Mouse (Mus musculus): ENCODE measurements around the gene Asic1. TPM values are rescaled to one million over a fixed set of nuclear protein-coding genes. Genes with fewer than 3 reads are reported as not detected.
"Not testable (repeated sequence)": the region's sequence is repeated elsewhere in the genome, so short reads cannot be mapped to it uniquely, and the experiment has no call there.

Gene Asic1
- polyA plus RNA-seq, 1 experiment from 2014 or later: 1.1 TPM

DNA sequence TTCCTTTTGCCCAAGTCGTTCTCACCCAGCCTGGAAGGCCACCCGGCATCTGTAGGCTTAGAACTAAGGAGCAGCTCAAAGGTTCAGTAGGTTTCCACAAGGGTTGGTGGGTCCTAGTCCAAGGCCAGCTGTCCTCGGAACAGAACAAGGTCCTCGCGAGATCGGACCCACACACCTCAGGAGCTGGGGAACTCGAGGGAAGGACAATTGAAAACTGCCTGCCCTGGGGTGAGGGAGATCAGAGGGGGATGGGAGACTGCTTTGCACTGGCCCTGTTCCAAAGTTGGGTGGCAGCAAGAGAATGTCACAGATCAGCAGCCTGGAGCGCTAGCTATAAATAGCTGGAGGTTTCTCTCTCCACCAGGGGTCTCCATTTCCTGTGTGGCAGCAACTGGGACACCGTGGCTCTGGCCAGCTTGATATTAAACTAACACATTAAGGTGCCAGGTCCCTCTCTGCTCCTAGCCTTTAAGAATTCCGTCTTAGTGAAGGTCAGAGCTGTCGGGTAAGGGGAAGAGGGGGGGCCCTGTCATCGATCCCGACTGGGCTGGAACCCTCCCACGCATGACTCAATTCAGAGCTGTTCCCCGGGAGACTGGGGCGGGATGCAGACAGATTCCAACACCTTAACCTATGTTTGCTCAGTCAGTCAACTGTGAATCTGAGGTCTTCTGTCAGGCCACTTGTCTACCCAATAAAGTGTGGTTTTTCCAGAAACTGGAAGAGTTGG is 54.3 kb downstream of the Asic1 start:
- peak overlapping the region; percentile 95 to 98 for H3K27ac ChIP-seq (replicated peaks in 1 of 2; ENCODE audit: control insufficient read depth in 1 of 2, insufficient read depth in 1 of 2, low read depth in 2 of 2, low read length in 2 of 2)
- peaks cover 36% of the 10 kb centered on the region for H3K36me3 ChIP-seq (ENCODE audit: control insufficient read depth, insufficient read depth, low read length)
- peak; percentile 39 for ATAC-seq (ENCODE audit: insufficient number of reproducible peaks, insufficient read depth, low FRiP score, low read depth)
- H3K4me2 ChIP-seq (ENCODE audit: low read length): peak overlapping the region; percentile 81
- peak overlapping the region; percentile 64 for H3K9ac ChIP-seq (ENCODE audit: low read length)
- no peaks in the 10 kb centered on the region for H3K27me3 ChIP-seq (ENCODE audit: control insufficient read depth, insufficient read depth, low read length)
- 2% methylated on average over 16 of the region's 16 CpGs for WGBS
- peaks cover 19 to 37% of the 10 kb centered on the region in 2 experiments for H3K4me1 ChIP-seq (ENCODE audit: control insufficient read depth in 2 of 2, insufficient read depth in 2 of 2, low read length in 2 of 2)
- H3K4me3 ChIP-seq (ENCODE audit: control insufficient read depth in 1 of 2, insufficient read depth in 1 of 2, low read depth in 1 of 2, low read length in 2 of 2): peak overlapping the region; percentile 49 to 92
- H3K9me3 ChIP-seq (ENCODE audit: control insufficient read depth, low read length): peaks cover 4% of the 10 kb centered on the region

DNA sequence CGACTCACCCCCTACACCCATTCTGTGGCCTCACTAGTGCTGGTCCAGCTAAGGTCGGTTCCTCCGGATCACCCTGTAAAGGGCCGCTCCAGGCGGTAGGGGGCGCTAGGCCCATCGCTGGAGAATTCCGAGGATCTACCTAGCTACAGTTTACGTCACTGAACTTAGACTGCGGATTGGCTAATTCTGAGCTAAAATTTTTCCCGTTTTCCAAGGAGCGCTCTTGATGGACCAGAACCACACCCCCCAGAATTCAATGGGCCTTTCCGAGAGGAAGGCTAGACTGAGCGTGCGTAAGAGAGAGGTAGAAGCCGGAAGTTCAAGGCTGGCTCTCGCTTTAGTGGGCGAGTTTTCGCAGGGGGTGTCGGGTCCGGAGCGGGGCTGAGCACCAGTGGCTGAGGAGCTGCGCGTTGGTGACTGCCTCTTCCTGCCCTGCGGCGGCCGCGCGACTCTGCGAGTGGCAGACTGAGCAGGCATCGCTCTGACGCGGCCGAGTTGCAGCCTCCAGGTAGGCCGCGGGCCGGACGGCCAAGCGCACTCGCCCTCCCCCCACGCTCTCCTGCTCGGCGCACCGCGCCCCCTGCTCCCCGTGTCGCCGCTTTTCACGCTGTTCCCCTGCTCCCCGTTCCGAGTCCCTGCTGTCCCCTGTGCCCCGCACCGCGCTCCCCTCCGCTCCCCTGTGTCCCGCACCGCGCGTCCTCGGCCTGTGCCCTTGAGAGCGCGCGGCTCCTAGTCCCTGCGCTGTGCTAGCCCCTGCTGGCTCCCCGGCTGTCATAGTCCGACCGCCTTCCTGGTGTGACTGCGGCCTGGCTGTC is 55.4 kb downstream of the Asic1 start, which contains the start of gene Cox14:
Cox14 (plus strand) TSS at position 278 of the 815 bp plus-strand sequence.
- H3K4me1 ChIP-seq (ENCODE audit: control insufficient read depth in 2 of 2, insufficient read depth in 2 of 2, low read length in 2 of 2): peaks cover 19 to 37% of the 10 kb centered on the region in 2 experiments
- peak; percentile 89 for ATAC-seq (ENCODE audit: insufficient number of reproducible peaks, insufficient read depth, low FRiP score, low read depth)
- H3K4me3 ChIP-seq (ENCODE audit: control insufficient read depth in 1 of 2, insufficient read depth in 1 of 2, low read depth in 1 of 2, low read length in 2 of 2): peak within 1 kb of the TSS; percentile 60 to 92
- H3K9me3 ChIP-seq (ENCODE audit: control insufficient read depth, low read length): peaks cover 4% of the 10 kb centered on the region
- peak within 1 kb of the TSS; percentile 83 for H3K4me2 ChIP-seq (ENCODE audit: low read length)
- H3K27ac ChIP-seq (replicated peaks in 1 of 2; ENCODE audit: control insufficient read depth in 1 of 2, insufficient read depth in 1 of 2, low read depth in 2 of 2, low read length in 2 of 2): peak within 1 kb of the TSS; percentile 95 to 98
- no peaks in the 10 kb centered on the region for H3K27me3 ChIP-seq (ENCODE audit: control insufficient read depth, insufficient read depth, low read length)
- H3K9ac ChIP-seq (ENCODE audit: low read length): peak within 1 kb of the TSS; percentile 98
- peaks cover 32% of the 10 kb centered on the region for H3K36me3 ChIP-seq (ENCODE audit: control insufficient read depth, insufficient read depth, low read length)
- WGBS: under 1% methylated on average over 55 of the region's 68 CpGs

DNA sequence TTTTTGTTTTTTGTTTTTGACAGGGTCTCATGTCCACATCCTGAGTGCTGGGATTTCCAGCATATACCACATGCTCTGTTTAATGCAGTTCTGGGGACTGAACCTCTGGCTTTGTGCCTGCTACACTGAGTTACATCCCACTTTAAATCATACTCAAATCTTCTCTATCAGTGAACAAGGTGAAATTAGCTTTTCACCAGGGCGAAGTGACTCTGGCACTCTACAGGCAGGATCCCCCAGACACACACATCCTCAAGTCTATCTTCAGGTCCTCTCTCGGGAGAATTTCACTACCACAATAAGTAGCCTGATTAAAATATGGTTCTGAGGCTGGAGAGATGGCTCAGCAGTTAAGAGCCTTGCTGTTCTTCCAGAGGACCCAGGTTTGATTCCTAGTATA is 56.4 kb downstream of the Asic1 start:
- peaks cover 19 to 37% of the 10 kb centered on the region in 2 experiments for H3K4me1 ChIP-seq (ENCODE audit: control insufficient read depth in 2 of 2, insufficient read depth in 2 of 2, low read length in 2 of 2)
- no peak for ATAC-seq (ENCODE audit: insufficient number of reproducible peaks, insufficient read depth, low FRiP score, low read depth)
- no peaks in the 10 kb centered on the region for H3K27me3 ChIP-seq (ENCODE audit: control insufficient read depth, insufficient read depth, low read length)
- peak overlapping the region; percentile 83 for H3K4me2 ChIP-seq (ENCODE audit: low read length)
- WGBS: 60% methylated on average over 2 of the region's 2 CpGs
- peak overlapping the region; percentile 98 for H3K9ac ChIP-seq (ENCODE audit: low read length)
- H3K4me3 ChIP-seq (ENCODE audit: control insufficient read depth in 1 of 2, insufficient read depth in 1 of 2, low read depth in 1 of 2, low read length in 2 of 2): peak overlapping the region; percentile 60 to 92; a peak in 3 of 4 replicates
- peaks cover 28% of the 10 kb centered on the region for H3K36me3 ChIP-seq (ENCODE audit: control insufficient read depth, insufficient read depth, low read length)
- peaks cover 4% of the 10 kb centered on the region for H3K9me3 ChIP-seq (ENCODE audit: control insufficient read depth, low read length)
- 0 out of 4 replicates have a peak overlapping the region, but pooled peaks of 1 of the 2 experiments have one; percentile 4 for H3K27ac ChIP-seq (replicated peaks in 1 of 2; ENCODE audit: control insufficient read depth in 1 of 2, insufficient read depth in 1 of 2, low read depth in 2 of 2, low read length in 2 of 2)

DNA sequence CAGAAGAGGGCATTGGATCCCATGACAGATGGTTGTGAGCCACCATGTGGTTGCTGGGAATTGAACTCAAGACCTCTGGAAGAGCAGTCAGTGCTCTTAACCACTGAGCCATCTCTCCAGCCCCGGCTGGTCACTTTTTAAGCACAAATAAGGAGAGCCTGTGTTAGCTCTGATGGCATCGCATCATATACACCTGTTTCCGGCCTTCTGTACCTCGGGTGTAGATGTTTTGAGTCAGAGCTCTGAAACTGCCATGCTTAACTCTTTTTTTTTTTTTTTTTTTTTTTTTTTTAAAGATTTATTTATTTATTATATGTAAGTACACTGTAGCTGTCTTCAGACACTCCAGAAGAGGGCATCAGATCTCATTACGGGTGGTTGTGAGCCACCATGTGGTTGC is 56.9 kb downstream of the Asic1 start:
- 90% methylated on average over 4 of the region's 5 CpGs for WGBS
- H3K4me2 ChIP-seq (ENCODE audit: low read length); H3K27ac ChIP-seq (replicated peaks in 1 of 2; ENCODE audit: control insufficient read depth in 1 of 2, insufficient read depth in 1 of 2, low read depth in 2 of 2, low read length in 2 of 2); H3K4me3 ChIP-seq (ENCODE audit: control insufficient read depth in 1 of 2, insufficient read depth in 1 of 2, low read depth in 1 of 2, low read length in 2 of 2); H3K9ac ChIP-seq (ENCODE audit: low read length); H3K9me3 ChIP-seq (ENCODE audit: control insufficient read depth, low read length); H3K27me3 ChIP-seq (ENCODE audit: control insufficient read depth, insufficient read depth, low read length); ATAC-seq (ENCODE audit: insufficient number of reproducible peaks, insufficient read depth, low FRiP score, low read depth): not testable (repeated sequence)
- peaks cover 18 to 34% of the 10 kb centered on the region in 2 experiments for H3K4me1 ChIP-seq (ENCODE audit: control insufficient read depth in 2 of 2, insufficient read depth in 2 of 2, low read length in 2 of 2)
- H3K36me3 ChIP-seq (ENCODE audit: control insufficient read depth, insufficient read depth, low read length): peaks cover 27% of the 10 kb centered on the region

DNA sequence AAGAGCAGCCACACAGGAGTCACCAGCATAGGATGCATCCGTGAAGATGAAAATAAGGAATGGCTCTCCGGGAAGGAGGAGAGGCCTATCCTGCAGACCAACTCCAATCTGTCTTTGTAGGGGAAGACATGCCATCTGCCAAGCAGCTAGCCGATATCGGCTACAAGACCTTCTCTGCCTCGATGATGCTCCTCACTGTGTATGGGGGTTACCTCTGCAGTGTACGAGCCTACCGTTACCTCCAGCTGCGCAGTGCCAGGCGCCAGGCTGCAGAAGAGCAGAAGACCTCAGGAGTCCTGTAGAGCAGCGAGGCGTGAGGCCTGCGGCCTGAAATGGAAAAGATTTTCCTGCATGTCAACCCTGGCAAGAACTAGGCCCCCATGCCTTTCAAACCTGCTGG is 57.4 kb downstream of the Asic1 start:
- Histone ChIP-seq H3K9ac (ENCODE audit: low read length) (no peak overlapping the region), H3K4me3 (ENCODE audit: control insufficient read depth in 1 of 2, insufficient read depth in 1 of 2, low read depth in 1 of 2, low read length in 2 of 2) (no peak overlapping the region), H3K27me3 (ENCODE audit: control insufficient read depth, insufficient read depth, low read length) (no peaks in the 10 kb centered on the region), H3K9me3 (ENCODE audit: control insufficient read depth, low read length) (peaks cover 4% of the 10 kb centered on the region), H3K27ac (replicated peaks in 1 of 2; ENCODE audit: control insufficient read depth in 1 of 2, insufficient read depth in 1 of 2, low read depth in 2 of 2, low read length in 2 of 2) (no peak overlapping the region), H3K4me1 (ENCODE audit: control insufficient read depth in 2 of 2, insufficient read depth in 2 of 2, low read length in 2 of 2) (peaks cover 16 to 30% of the 10 kb centered on the region in 2 experiments), H3K4me2 (ENCODE audit: low read length) (no peak overlapping the region), H3K36me3 (ENCODE audit: control insufficient read depth, insufficient read depth, low read length) (peaks cover 27% of the 10 kb centered on the region)
- no peak for ATAC-seq (ENCODE audit: insufficient number of reproducible peaks, insufficient read depth, low FRiP score, low read depth)
- 92% methylated on average over 12 of the region's 12 CpGs for WGBS

DNA sequence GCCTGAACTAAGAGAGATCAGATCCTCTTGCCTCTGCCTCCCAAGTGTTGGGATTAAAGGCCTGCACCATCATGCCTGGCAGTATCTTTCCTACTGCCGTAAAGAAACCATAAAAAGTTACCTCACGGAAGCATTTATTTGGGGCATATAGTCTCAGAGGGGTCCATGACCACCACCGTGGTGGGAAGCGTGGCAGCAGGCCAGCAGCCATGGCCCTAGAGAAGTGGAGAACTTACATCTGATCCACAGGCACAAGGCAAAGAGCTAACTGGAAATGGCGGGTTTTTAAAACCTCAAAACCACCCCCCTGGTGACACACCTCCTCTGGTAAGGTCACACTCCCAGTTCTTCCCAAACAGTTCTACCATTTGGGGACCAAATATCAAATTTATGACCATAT is 58.0 kb downstream of the Asic1 start:
- Histone ChIP-seq H3K9me3 (ENCODE audit: control insufficient read depth, low read length) (peaks cover 4% of the 10 kb centered on the region), H3K9ac (ENCODE audit: low read length) (no peak overlapping the region), H3K4me3 (ENCODE audit: control insufficient read depth in 1 of 2, insufficient read depth in 1 of 2, low read depth in 1 of 2, low read length in 2 of 2) (no peak overlapping the region), H3K27me3 (ENCODE audit: control insufficient read depth, insufficient read depth, low read length) (no peaks in the 10 kb centered on the region), H3K36me3 (ENCODE audit: control insufficient read depth, insufficient read depth, low read length) (peaks cover 31% of the 10 kb centered on the region), H3K27ac (replicated peaks in 1 of 2; ENCODE audit: control insufficient read depth in 1 of 2, insufficient read depth in 1 of 2, low read depth in 2 of 2, low read length in 2 of 2) (no peak overlapping the region), H3K4me2 (ENCODE audit: low read length) (no peak overlapping the region), H3K4me1 (ENCODE audit: control insufficient read depth in 2 of 2, insufficient read depth in 2 of 2, low read length in 2 of 2) (peaks cover 11 to 23% of the 10 kb centered on the region in 2 experiments)
- ATAC-seq (ENCODE audit: insufficient number of reproducible peaks, insufficient read depth, low FRiP score, low read depth): no peak
- 96% methylated on average over 5 of the region's 5 CpGs for WGBS

DNA sequence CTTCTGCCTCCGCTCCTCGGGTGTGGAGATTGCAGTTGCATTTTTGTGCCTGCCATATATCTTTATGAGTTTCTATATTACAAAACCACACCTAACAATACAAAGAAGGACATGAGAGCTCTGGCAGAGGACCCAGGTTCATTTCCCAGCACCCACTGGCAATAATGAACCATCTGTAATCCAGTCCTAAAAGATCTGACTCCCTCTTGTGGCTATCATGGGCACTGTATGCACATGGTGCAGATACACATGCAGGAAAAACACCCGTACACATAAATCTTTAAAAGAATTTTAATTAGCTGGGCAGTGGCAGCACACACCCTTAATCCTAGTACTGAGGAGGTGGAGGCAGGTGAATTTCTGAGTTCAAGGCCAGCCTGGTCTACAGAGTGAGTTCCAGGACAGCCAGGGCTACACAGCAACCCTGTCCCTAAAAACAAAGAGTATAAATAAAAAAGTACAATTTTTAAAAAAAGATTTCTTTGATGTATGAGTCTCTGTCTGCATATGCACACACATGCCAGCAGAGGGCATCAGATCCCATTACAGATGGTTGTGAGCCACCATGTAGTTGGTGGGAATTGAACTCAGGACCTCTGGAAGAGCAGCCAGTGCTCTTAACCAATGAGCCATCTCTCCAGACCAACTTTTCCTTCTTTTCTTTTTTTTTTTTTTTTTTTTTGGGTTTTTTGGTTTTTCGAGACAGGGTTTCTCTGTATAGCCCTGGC is 59.1 kb downstream of the Asic1 start:
- Histone ChIP-seq H3K4me1 (ENCODE audit: control insufficient read depth in 2 of 2, insufficient read depth in 2 of 2, low read length in 2 of 2) (peaks cover 1 to 13% of the 10 kb centered on the region in 2 experiments), H3K9me3 (ENCODE audit: control insufficient read depth, low read length) (peaks cover 4% of the 10 kb centered on the region), H3K4me2 (ENCODE audit: low read length) (no peak overlapping the region), H3K9ac (ENCODE audit: low read length) (no peak overlapping the region), H3K4me3 (ENCODE audit: control insufficient read depth in 1 of 2, insufficient read depth in 1 of 2, low read depth in 1 of 2, low read length in 2 of 2) (no peak overlapping the region), H3K27ac (replicated peaks in 1 of 2; ENCODE audit: control insufficient read depth in 1 of 2, insufficient read depth in 1 of 2, low read depth in 2 of 2, low read length in 2 of 2) (no peak overlapping the region), H3K36me3 (ENCODE audit: control insufficient read depth, insufficient read depth, low read length) (peaks cover 39% of the 10 kb centered on the region), H3K27me3 (ENCODE audit: control insufficient read depth, insufficient read depth, low read length) (no peaks in the 10 kb centered on the region)
- no peak for ATAC-seq (ENCODE audit: insufficient number of reproducible peaks, insufficient read depth, low FRiP score, low read depth)
- 97% methylated on average over 3 of the region's 4 CpGs for WGBS

Data from heart, embryonic 14.5 days (tissue).